Mouse (Mus musculus) megakaryocyte, embryonic 14.5 days (primary cell): Measurements from ENCODE around the gene Vps35.

Experiments used
- FLI1 ChIP-seq: IDR thresholded peaks from 2 replicates; pipeline ENCODE4 v1.6.1; 2012; ENCODE audit warnings: low read length, inconsistent platforms, mixed read lengths
- GATA1 ChIP-seq: IDR thresholded peaks from 3 replicates; pipeline ENCODE4 v1.6.1; 2012; ENCODE audit warnings: mixed read lengths, low read length, inconsistent platforms, borderline replicate concordance

DNA sequence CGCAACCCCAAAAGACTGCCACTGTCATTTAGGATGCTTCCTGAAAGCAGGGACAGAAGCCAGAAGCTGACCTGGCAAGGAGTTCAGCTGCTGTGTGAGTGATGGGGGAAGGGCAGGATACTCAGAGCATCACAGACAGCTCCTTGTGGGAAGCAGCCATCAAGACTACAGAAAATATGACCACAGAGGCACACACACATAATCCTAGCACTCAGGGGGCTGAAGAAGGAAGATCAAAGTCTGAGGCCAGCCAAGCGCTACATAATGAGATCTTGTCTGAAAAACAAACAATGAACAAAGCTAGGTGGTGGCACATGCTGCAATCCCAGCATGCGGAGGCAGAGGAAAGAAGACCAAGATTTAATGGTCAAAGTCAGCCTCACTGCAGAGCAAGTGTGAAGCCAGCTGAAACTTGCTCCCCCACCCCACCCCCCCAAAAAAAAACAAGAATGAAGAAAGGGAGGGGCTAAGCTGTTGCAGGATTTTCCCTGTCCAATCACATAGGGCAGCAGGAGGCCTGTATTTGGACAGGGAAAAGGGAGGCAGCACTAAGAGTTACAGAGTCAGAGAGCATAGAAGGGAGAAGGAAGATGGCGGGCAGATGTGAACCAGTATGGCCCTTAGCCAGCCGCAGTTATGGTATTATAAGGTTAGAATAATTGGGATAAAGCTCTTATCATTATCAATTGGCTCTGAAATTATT is 40.4 kb upstream of the Vps35 start:
- TF ChIP-seq GATA1 (no peak), FLI1 (no peak)
